In genomic region chr4:139932970-139933801, GRCm38 (mm10) we compare ENCODE assay signal across 10 mouse cellular contexts. TPM values are rescaled to one million over a fixed set of nuclear protein-coding genes. Genes with fewer than 3 reads are reported as not detected.
A peak's percentile ranks its signal among the peaks of the same experiment; 100 is the strongest.
DNase-seq lines count a peak whose midpoint lies in the region; ATAC-seq and TF ChIP-seq lines count a peak whose summit lies in the region.
"Had no signal": no experiment of that assay in that cellular context is flagged by ENCODE, and none has a peak within 500 bp of the region (broad histone marks: within the 10 kb centered on the region; RNA-seq: fewer than 3 reads in every experiment).

No protein-coding gene starts in this region.

- no peaks in the 10 kb centered on the region for H3K27me3 ChIP-seq in hindbrain, postnatal 0 days (ENCODE audit: insufficient read depth, low read length)
- H3K27me3 ChIP-seq in midbrain, embryonic 13.5 days = peaks cover 28% of the 10 kb centered on the region

- 31% methylated on average over 18 of the region's 18 CpGs for WGBS in hindbrain, postnatal 0 days
- 65% methylated on average over 18 of the region's 18 CpGs for WGBS in midbrain, embryonic 13.5 days

- H3K9ac ChIP-seq in hindbrain, postnatal 0 days (replicated peaks; ENCODE audit: low read length) = no peak overlapping the region
- H3K9ac ChIP-seq in midbrain, embryonic 13.5 days (replicated peaks) = no peak overlapping the region
- H3K9ac ChIP-seq: heart, embryonic 13.5 days had no signal

- H3K4me1 ChIP-seq in hindbrain, postnatal 0 days (ENCODE audit: insufficient read depth, low read length) = peaks cover 15% of the 10 kb centered on the region
- H3K4me1 ChIP-seq in midbrain, embryonic 13.5 days (replicated peaks) = peaks cover 28% of the 10 kb centered on the region
- H3K4me1 ChIP-seq: heart, embryonic 13.5 days had no signal

- H3K36me3 ChIP-seq in hindbrain, postnatal 0 days (ENCODE audit: insufficient read depth, low read length) = no peaks in the 10 kb centered on the region
- H3K36me3 ChIP-seq in midbrain, embryonic 13.5 days = no peaks in the 10 kb centered on the region
- H3K36me3 ChIP-seq: heart, embryonic 13.5 days had no signal

- TF ChIP-seq CTCF in hindbrain, postnatal 0 days (IDR thresholded peaks at IDR 0.05; ENCODE audit: low read depth) = no peak

- DNase-seq in adrenal gland, adult 2 months = peak; percentile 56
- DNase-seq in adrenal gland, postnatal 4 days (ENCODE audit: low spot score in 2 of 2) = no peak
- peak; percentile 69 for DNase-seq in brain, embryonic 18.5 days (ENCODE audit: low read depth, low spot score)
- peak; percentile 90 for DNase-seq in hindbrain, postnatal 0 days (ENCODE audit: low spot score)
- no peak for DNase-seq in kidney, postnatal 4 days
- DNase-seq in B cell, adult 2 months = no peak
- DNase-seq: thymus, postnatal 36 days had no signal

- H3K4me2 ChIP-seq in hindbrain, postnatal 0 days (ENCODE audit: low read depth, low read length) = no peak overlapping the region
- H3K4me2 ChIP-seq in midbrain, embryonic 13.5 days (replicated peaks) = no peak overlapping the region
- H3K4me2 ChIP-seq: heart, embryonic 13.5 days had no signal

- H3K27ac ChIP-seq in hindbrain, postnatal 0 days = peak overlapping the region; percentile 73
- H3K27ac ChIP-seq in midbrain, embryonic 13.5 days = peak overlapping the region; percentile 37; the same call in 1 of the 2 replicates
- H3K27ac ChIP-seq: heart, embryonic 13.5 days had no signal

- ATAC-seq in hindbrain, postnatal 0 days = peak; percentile 77
- peak; percentile 43 for ATAC-seq in midbrain, embryonic 13.5 days
- ATAC-seq in activated CD4-positive, CD25-positive, alpha-beta regulatory T cell, adult 4 months = no peak

- H3K4me3 ChIP-seq in hindbrain, postnatal 0 days (ENCODE audit: low read length) = no peak overlapping the region
- H3K4me3 ChIP-seq in midbrain, embryonic 13.5 days (replicated peaks) = no peak overlapping the region
- H3K4me3 ChIP-seq: heart, embryonic 13.5 days had no signal

- H3K9me3 ChIP-seq in hindbrain, postnatal 0 days (ENCODE audit: low read length) = no peaks in the 10 kb centered on the region
- no peaks in the 10 kb centered on the region for H3K9me3 ChIP-seq in midbrain, embryonic 13.5 days
- H3K9me3 ChIP-seq: heart, embryonic 13.5 days had no signal

RNA-seq across cellular contexts. Expression of gene Klhdc7a, which starts 34.6 kb away (rescaled TPM):
- total RNA-seq in adrenal gland, adult 2 months (2021) = 10 to 100 TPM; 10.2 to 22.0 TPM
- 15.2 and 25.1 TPM in 2 replicates for polyA plus RNA-seq in adrenal gland, adult 2 months (2012; rRNA removed)
- 1 to 10 TPM; 6.3 to 7.3 TPM for total RNA-seq in adrenal gland, postnatal 4 days (2021)
- total RNA-seq in hindbrain, postnatal 0 days (2014; rRNA removed) = 1.0 and 1.6 TPM in 2 replicates
- 0.58 and 0.69 TPM in 2 replicates for polyA plus RNA-seq in hindbrain, postnatal 0 days (2015; fragmentation: Nextera tagmentation; extraction: Ambion mirVana)
- polyA plus RNA-seq in midbrain, embryonic 13.5 days (2015; fragmentation: Nextera tagmentation; extraction: Ambion mirVana) = 0.46 and 0.58 TPM in 2 replicates
- not detected for polyA plus RNA-seq in activated CD4-positive, CD25-positive, alpha-beta regulatory T cell, adult 4 months (2017; shearing (Covaris generic))

Comparison
In these comparisons a context has a peak if more than half of its experiments do, and no peak if none do; other contexts are left out.
1. DNase-seq: peak in adrenal gland, adult 2 months (single experiment), brain, embryonic 18.5 days (single experiment) and hindbrain, postnatal 0 days (single experiment); none in adrenal gland, postnatal 4 days (0 of 2), kidney, postnatal 4 days (0 of 2) and B cell, adult 2 months (0 of 2).